Mouse (Mus musculus) midbrain, embryonic 16.5 days (tissue): ENCODE measurements around the gene Cdh12. TPM values are rescaled to one million over a fixed set of nuclear protein-coding genes. Genes with fewer than 3 reads are reported as not detected.
"Not testable (repeated sequence)": the region's sequence is repeated elsewhere in the genome, so short reads cannot be mapped to it uniquely, and the experiment has no call there.

Experiments used
- ATAC-seq: fragments of 200-750 bp; cut with Nextera tagmentation; 2 replicates; pipeline ENCODE4 v1.8.0; 2017; ENCODE audit warnings: moderate TSS enrichment
- H3K27ac ChIP-seq: fragments of 300-500 bp; sonication (generic); 2 replicates; pipeline ENCODE4 v1.5.1; 2014; ENCODE audit warnings: mild to moderate bottlenecking, low read length, mixed read lengths
- H3K27me3 ChIP-seq: fragments of 300-500 bp; sonication (generic); 2 replicates; pipeline ENCODE4 v1.6.1; 2014; ENCODE audit warnings: low read depth, low read length, mixed read lengths; ENCODE audit not compliant: control insufficient read depth, insufficient read depth
- H3K36me3 ChIP-seq: fragments of 300-500 bp; sonication (generic); 2 replicates; pipeline ENCODE4 v1.6.1; 2014; ENCODE audit warnings: mild to moderate bottlenecking, low read length, moderate library complexity, mixed read lengths; ENCODE audit not compliant: control insufficient read depth, insufficient read depth
- H3K4me1 ChIP-seq: fragments of 300-500 bp; sonication (generic); 2 replicates; pipeline ENCODE4 v1.6.1; 2014; ENCODE audit warnings: mild to moderate bottlenecking, low read length, mixed read lengths; ENCODE audit not compliant: control insufficient read depth, insufficient read depth
- H3K4me2 ChIP-seq: fragments of 300-500 bp; sonication (generic); 2 replicates; pipeline ENCODE4 v1.6.1; 2014; ENCODE audit warnings: mild to moderate bottlenecking, low read length, mixed read lengths
- H3K4me3 ChIP-seq: fragments of 300-500 bp; sonication (generic); 2 replicates; pipeline ENCODE4 v1.5.1; 2014; ENCODE audit warnings: low read depth, mild to moderate bottlenecking, low read length, moderate library complexity, mixed read lengths
- H3K9ac ChIP-seq: fragments of 300-500 bp; sonication (generic); 2 replicates; pipeline ENCODE4 v1.6.1; 2014; ENCODE audit warnings: low read depth, low read length, mixed read lengths
- H3K9me3 ChIP-seq: fragments of 300-500 bp; sonication (generic); replicated peaks from 2 replicates; pipeline ENCODE4 v1.6.1; 2014; ENCODE audit warnings: mild to moderate bottlenecking, low read length, mixed read lengths; ENCODE audit not compliant: control insufficient read depth, poor library complexity, severe bottlenecking
- whole genome bisulfite sequencing: fragments of 180-500 bp; shearing (Covaris S2); extraction: QIAGEN DNeasy Blood & Tissue Kit; methylation state at CpG from one replicate; pipeline ENCODE4 v1.1.7; 2014; 5-methylcytosine and 5-hydroxymethylcytosine counted together
- polyA plus RNA-seq: library from polyadenylated mRNA; unstranded; fragments of >200 nt; fragmentation: Nextera tagmentation; extraction: Ambion mirVana; gene quantifications from 2 replicates; pipeline ENCODE4 v1.2.1, GENCODE M21; 2015

Cdh12 gene
- polyA plus RNA-seq, 1 experiment from 2014 or later: 11.6 TPM

DNA sequence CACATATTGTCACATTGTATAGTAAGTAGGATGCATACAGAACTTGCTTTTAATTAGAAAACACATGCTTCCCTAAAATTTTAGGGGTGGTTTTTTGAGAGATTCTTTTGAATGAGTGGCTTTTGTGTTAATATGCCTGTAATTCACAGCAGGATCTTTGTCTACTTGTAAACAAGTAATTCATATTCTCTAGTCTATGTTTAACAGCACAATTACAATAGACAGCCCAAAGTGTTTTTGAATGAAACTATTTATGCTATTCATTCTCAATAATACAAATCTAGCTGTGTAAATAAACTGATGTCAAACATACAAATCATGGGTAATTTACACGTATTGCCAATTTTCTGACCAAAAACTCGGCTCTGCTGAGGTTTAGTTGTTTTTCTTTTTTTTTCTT, 895.3 kb downstream of the Cdh12 start:
- Histone ChIP-seq H3K9me3 (no peaks in the 10 kb centered on the region), H3K4me3 (no peak overlapping the region), H3K36me3 (no peaks in the 10 kb centered on the region), H3K9ac (no peak overlapping the region), H3K4me2 (no peak overlapping the region), H3K27ac (no peak overlapping the region), H3K27me3 (no peaks in the 10 kb centered on the region), H3K4me1 (peaks cover 5% of the 10 kb centered on the region; the same call in 1 of the 2 replicates)
- ATAC-seq: no peak
- WGBS: 16% methylated on average over 2 of the region's 2 CpGs

DNA sequence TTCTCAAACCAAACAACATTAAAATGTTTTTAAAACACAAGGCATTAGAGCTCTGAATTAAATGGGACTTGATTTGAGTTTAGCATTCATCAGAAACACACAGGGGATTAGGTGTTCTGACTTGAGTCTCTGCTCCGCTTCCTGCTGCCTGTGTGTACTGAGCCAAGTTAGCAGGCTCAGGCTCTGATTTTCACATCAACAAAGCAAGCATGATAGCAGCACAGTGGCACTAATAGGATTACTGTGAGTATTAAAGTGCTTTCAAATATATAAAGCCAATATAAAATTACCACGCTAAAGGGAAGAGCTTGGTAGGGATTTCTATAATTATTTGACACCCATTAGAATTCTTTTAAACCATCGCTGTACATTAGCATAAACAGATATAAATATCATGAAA, 895.7 kb downstream of the Cdh12 start:
- 11% methylated on average over 3 of the region's 3 CpGs for WGBS
- ATAC-seq: peak; percentile 91; the same call in 1 of the 2 replicates
- H3K9me3 ChIP-seq: no peaks in the 10 kb centered on the region
- no peak overlapping the region for H3K4me2 ChIP-seq
- no peak overlapping the region for H3K27ac ChIP-seq
- peaks cover 5% of the 10 kb centered on the region; the same call in 1 of the 2 replicates for H3K4me1 ChIP-seq
- H3K9ac ChIP-seq: no peak overlapping the region
- no peaks in the 10 kb centered on the region for H3K27me3 ChIP-seq
- H3K36me3 ChIP-seq: no peaks in the 10 kb centered on the region
- no peak overlapping the region for H3K4me3 ChIP-seq

DNA sequence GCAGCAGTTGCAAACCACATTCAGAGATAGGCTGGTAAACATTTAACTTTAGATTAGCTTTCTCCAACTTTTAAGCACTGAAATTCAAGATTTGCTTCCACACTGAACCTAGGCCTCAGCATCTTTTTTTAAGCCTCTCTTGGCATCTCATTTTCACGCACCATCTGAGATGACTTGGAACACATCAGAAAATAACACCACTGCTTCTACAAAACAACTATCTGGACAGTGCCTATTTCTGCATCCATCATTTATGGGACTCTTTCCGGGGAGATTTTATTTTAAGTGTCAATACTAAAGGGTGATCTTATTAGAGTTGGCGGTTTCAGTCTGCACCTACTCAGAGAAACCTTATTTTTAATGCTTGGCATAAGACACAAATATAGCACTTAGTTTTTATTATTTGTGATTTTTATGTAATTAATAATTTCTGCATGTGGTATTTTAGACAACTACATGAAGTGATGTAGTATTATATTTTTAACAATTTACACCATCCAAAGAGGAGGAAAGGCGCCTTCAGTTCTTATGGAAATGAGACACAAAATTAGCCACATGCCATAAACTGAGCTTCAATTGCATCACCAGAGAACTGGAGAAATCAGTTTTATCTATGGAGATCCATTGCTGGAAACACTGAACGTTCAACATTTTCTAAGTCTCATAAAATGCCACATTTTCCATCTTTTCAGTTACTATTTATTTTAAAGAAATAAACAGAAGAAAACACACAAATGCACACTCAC, 906.5 kb downstream of the Cdh12 start:
- no peak for ATAC-seq
- Histone ChIP-seq H3K9ac (no peak overlapping the region), H3K36me3 (no peaks in the 10 kb centered on the region), H3K9me3 (no peaks in the 10 kb centered on the region), H3K4me3 (no peak overlapping the region), H3K4me2 (no peak overlapping the region), H3K27me3 (no peaks in the 10 kb centered on the region), H3K4me1 (no peaks in the 10 kb centered on the region; the same call in 1 of the 2 replicates), H3K27ac (no peak overlapping the region)
- 86% methylated on average over 5 of the region's 5 CpGs for WGBS

DNA sequence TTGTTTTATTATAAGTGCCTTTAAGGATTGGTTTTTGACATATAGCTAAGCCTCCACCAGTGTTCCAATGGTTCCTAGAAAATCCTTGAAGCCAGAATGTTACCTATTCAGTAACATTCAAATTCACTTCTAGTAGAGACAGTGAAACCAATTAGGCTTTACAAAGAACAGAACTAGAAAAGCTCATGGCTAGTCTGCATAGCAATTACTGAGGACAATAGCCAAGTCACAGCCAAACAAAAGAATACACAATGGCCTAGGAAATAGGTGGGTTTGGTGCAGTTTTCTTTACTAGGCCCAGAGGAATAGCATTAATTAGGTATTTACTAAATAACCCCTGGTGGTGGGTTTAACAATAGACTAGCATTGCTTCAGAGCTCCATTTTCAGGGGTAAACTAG, 917.3 kb downstream of the Cdh12 start:
- ATAC-seq: no peak
- no peaks in the 10 kb centered on the region for H3K4me1 ChIP-seq
- no peak overlapping the region for H3K9ac ChIP-seq
- H3K4me2 ChIP-seq: no peak overlapping the region
- H3K4me3 ChIP-seq: no peak overlapping the region
- H3K27me3 ChIP-seq: no peaks in the 10 kb centered on the region
- no peak overlapping the region for H3K27ac ChIP-seq
- no peaks in the 10 kb centered on the region; the same call in 1 of the 2 replicates for H3K9me3 ChIP-seq
- H3K36me3 ChIP-seq: no peaks in the 10 kb centered on the region

DNA sequence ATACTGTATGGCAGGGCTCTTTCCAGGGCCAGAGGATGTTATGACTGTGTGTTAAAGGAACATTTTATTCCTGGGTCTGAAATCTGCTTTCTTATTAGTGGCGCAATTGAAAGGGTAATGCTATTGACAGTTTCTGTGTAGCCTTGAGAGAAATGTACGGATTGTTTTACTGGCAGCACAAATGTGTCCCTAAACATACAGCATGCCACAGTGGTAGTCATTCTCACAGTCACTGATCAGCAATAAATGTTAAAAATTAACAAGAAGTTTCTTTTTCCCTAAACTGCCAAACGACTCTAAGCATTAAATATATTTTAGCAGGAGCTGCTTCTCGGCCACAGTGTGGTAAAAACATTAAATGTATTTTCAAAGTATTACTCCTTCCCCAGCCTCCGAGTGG, 926.4 kb downstream of the Cdh12 start:
- Histone ChIP-seq H3K4me3 (no peak overlapping the region), H3K9ac (no peak overlapping the region), H3K4me1 (no peaks in the 10 kb centered on the region), H3K9me3 (no peaks in the 10 kb centered on the region), H3K27ac (no peak overlapping the region), H3K27me3 (no peaks in the 10 kb centered on the region), H3K36me3 (no peaks in the 10 kb centered on the region), H3K4me2 (no peak overlapping the region)
- 83% methylated on average over 5 of the region's 5 CpGs for WGBS
- no peak for ATAC-seq

DNA sequence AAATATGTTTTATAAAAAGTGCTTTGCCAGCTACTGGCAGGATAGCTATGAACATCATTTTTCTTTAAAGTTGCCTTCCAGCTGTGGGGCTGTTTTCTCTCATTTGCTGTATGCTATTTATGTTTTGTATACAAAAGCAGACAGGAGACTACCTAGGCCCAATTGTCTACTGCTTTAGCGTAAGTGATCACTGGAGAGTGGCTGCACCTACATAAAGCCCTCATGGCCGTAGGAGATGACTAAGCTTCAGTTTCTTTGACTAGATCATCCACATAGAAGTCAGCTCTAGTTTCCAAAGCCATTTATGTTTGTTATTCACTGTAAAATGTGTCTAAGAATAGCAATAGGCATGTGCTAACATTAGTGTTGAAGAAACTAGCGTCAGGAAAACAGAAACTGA, 926.8 kb downstream of the Cdh12 start:
- Histone ChIP-seq H3K27ac (no peak overlapping the region), H3K27me3 (no peaks in the 10 kb centered on the region), H3K36me3 (no peaks in the 10 kb centered on the region), H3K4me2 (no peak overlapping the region), H3K4me1 (no peaks in the 10 kb centered on the region), H3K9me3 (no peaks in the 10 kb centered on the region), H3K4me3 (no peak overlapping the region), H3K9ac (no peak overlapping the region)
- ATAC-seq: no peak
- 76% methylated on average over 3 of the region's 3 CpGs for WGBS

DNA sequence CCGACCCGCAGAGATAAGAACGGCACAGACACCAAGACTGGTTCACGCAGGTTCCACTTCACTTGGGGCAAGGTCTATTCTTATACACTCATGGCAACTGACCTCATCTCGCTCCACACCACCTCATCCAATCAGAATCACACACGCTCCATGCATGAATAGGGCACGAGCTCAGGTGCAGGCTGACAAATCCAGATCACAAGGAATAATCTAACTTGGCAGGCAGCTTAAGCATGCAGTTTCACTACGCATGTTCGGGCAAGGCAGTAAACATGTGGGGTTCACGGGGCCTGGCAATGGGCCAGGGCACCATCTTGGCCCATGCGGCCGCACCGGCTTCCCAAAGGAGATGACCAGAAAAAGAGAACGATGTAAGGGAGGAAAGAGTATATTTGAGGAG, 942.4 kb downstream of the Cdh12 start:
- not testable (repeated sequence) for ATAC-seq, H3K9me3 ChIP-seq, H3K9ac ChIP-seq, H3K27ac ChIP-seq, H3K4me2 ChIP-seq, H3K4me3 ChIP-seq, H3K27me3 ChIP-seq, H3K4me1 ChIP-seq, H3K36me3 ChIP-seq
- WGBS: 87% methylated on average over 14 of the region's 14 CpGs

DNA sequence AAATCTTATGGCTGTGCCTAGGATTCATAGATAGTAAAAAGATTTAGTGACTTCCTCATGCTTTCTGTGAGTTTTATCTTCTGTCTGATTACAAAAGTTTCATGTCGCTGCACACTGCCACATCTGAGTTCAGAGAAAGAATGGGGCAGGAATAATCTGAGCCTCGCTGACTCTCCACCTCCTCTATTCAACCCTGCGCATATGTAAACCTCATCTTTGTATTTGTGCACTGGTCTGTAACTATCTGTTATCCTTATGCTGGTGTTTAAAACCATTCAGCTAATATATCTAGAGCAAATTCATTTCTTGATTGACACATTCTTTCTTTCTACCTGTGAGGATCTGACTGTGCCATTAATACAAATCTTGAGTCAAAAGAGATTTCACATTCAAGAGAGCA, 944.0 kb downstream of the Cdh12 start:
- Histone ChIP-seq H3K4me2 (no peak overlapping the region), H3K4me1 (no peaks in the 10 kb centered on the region), H3K27ac (no peak overlapping the region), H3K9ac (no peak overlapping the region), H3K4me3 (no peak overlapping the region), H3K36me3 (no peaks in the 10 kb centered on the region), H3K9me3 (no peaks in the 10 kb centered on the region), H3K27me3 (no peaks in the 10 kb centered on the region)
- WGBS: 15% methylated on average over 3 of the region's 3 CpGs
- no peak for ATAC-seq

DNA sequence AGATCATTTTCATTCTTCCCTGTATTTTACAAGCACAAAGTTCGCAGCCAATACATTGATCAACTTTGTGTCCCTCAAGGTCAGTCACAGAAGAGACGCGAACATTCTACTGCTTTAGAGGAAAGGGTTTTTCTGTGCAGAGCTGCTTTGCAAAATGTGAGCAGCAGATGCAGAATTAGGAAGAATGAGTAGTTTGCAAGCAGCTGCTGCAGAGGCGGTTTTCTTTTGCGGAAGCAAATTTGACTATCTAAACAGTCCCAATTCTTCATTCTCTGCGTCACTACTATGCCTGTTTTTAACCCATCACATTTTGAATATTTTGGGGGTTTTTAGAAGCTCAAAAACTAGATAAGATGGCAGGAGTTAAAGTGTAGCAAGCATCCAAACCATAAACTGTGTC, 956.1 kb downstream of the Cdh12 start:
- no peaks in the 10 kb centered on the region for H3K27me3 ChIP-seq
- H3K4me2 ChIP-seq: no peak overlapping the region

More for the DNA sequence above, 956.1 kb downstream of the Cdh12 start:
- ATAC-seq: no peak
- Histone ChIP-seq H3K4me1 (no peaks in the 10 kb centered on the region), H3K4me3 (no peak overlapping the region), H3K27ac (no peak overlapping the region), H3K9ac (no peak overlapping the region), H3K9me3 (no peaks in the 10 kb centered on the region), H3K36me3 (no peaks in the 10 kb centered on the region)
- 74% methylated on average over 6 of the region's 6 CpGs for WGBS
